Mouse (Mus musculus) hindbrain, embryonic 11.5 days (tissue): ENCODE measurements at regions not wholly inside any gene's neighbourhood (a gene's known extent, or its start where the extent isn't known, plus 50 kb on each side); places are given as distances from the start of the nearest gene placed in this dataset.

Source experiments
- ATAC-seq: fragments of 200-750 bp; cut with Nextera tagmentation; 2 replicates; pipeline ENCODE4 v1.8.0; 2017; ENCODE audit warnings: mild to moderate bottlenecking, moderate TSS enrichment, moderate library complexity; ENCODE audit not compliant: low FRiP score
- DNase-seq: peaks from one replicate; pipeline ENCODE4 v3.0.0-alpha.2; 2015; ENCODE audit warnings: low spot score
- H3K27ac ChIP-seq: fragments of 300-500 bp; sonication (generic); 2 replicates; pipeline ENCODE4 v1.5.1; 2014; ENCODE audit warnings: mild to moderate bottlenecking, low read depth, low read length
- H3K27me3 ChIP-seq: fragments of 300-500 bp; sonication (generic); 2 replicates; pipeline ENCODE4 v1.6.1; 2014; ENCODE audit warnings: mild to moderate bottlenecking, low read length, moderate library complexity, mixed read lengths; ENCODE audit not compliant: control insufficient read depth, insufficient read depth
- H3K36me3 ChIP-seq: fragments of 300-500 bp; sonication (generic); 2 replicates; pipeline ENCODE4 v1.6.1; 2014; ENCODE audit warnings: mild to moderate bottlenecking, low read length, moderate library complexity, mixed read lengths; ENCODE audit not compliant: control insufficient read depth, insufficient read depth
- H3K4me1 ChIP-seq: fragments of 300-500 bp; sonication (generic); replicated peaks from 2 replicates; pipeline ENCODE4 v1.6.1; 2014; ENCODE audit warnings: low read length, mixed read lengths; ENCODE audit not compliant: control insufficient read depth, insufficient read depth
- H3K4me2 ChIP-seq: fragments of 300-500 bp; sonication (generic); replicated peaks from 2 replicates; pipeline ENCODE4 v1.6.1; 2014; ENCODE audit warnings: mild to moderate bottlenecking, low read depth, low read length
- H3K4me3 ChIP-seq: fragments of 300-500 bp; sonication (generic); 2 replicates; pipeline ENCODE4 v1.5.1; 2014; ENCODE audit warnings: low read depth, low read length
- H3K9ac ChIP-seq: fragments of 300-500 bp; sonication (generic); 2 replicates; pipeline ENCODE4 v1.6.1; 2014; ENCODE audit warnings: low read depth, low read length
- H3K9me3 ChIP-seq: fragments of 300-500 bp; sonication (generic); 2 replicates; pipeline ENCODE4 v1.6.1; 2016; ENCODE audit warnings: low read length; ENCODE audit not compliant: control insufficient read depth
- WGBS: fragments of 180-500 bp; shearing (Covaris S2); extraction: QIAGEN DNeasy Blood & Tissue Kit; methylation state at CpG from one replicate; pipeline ENCODE4 v1.1.7; 2014; 5-methylcytosine and 5-hydroxymethylcytosine counted together

- H3K9me3 ChIP-seq = no peaks in the 10 kb centered on the region
- ATAC-seq (no peak), DNase-seq (no peak)
- H3K9ac ChIP-seq = no peak overlapping the region
- H3K27me3 ChIP-seq = no peaks in the 10 kb centered on the region
- WGBS = 73% methylated on average over 2 of the region's 2 CpGs
- H3K27ac ChIP-seq = no peak overlapping the region
- no peaks in the 10 kb centered on the region for H3K4me1 ChIP-seq
- H3K4me3 ChIP-seq = no peak overlapping the region
- H3K4me2 ChIP-seq = no peak overlapping the region
- no peaks in the 10 kb centered on the region for H3K36me3 ChIP-seq
These were observed 693.2 kb downstream of the Basp1 start for GRCm38 (mm10) chr15:24720346-24720745.

GRCm38 (mm10) chr15:24682167-24682566 is 731.4 kb downstream of the Basp1 start:
- H3K4me1 ChIP-seq = no peaks in the 10 kb centered on the region
- no peaks in the 10 kb centered on the region for H3K27me3 ChIP-seq
- no peak overlapping the region for H3K9ac ChIP-seq
- 77% methylated on average over 4 of the region's 4 CpGs for WGBS
- H3K36me3 ChIP-seq = no peaks in the 10 kb centered on the region
- H3K4me2 ChIP-seq = no peak overlapping the region
- DNase-seq = no peak
- H3K27ac ChIP-seq = no peak overlapping the region
- H3K9me3 ChIP-seq = no peaks in the 10 kb centered on the region
- no peak overlapping the region for H3K4me3 ChIP-seq
- ATAC-seq = no peak

- H3K4me1 ChIP-seq = no peaks in the 10 kb centered on the region
- WGBS = 90% methylated on average over 1 of the region's 1 CpGs
- H3K27me3 ChIP-seq = no peaks in the 10 kb centered on the region
These were observed 764.6 kb downstream of the Basp1 start for GRCm38 (mm10) chr15:24648938-24649337.

GRCm38 (mm10) chr15:24635620-24636019 is 777.9 kb downstream of the Basp1 start:
- no peak overlapping the region for H3K27ac ChIP-seq
- H3K9me3 ChIP-seq = no peaks in the 10 kb centered on the region
- H3K4me2 ChIP-seq = no peak overlapping the region
- WGBS = 74% methylated on average over 2 of the region's 2 CpGs
- DNase-seq = no peak
- H3K9ac ChIP-seq = no peak overlapping the region
- H3K27me3 ChIP-seq = no peaks in the 10 kb centered on the region
- ATAC-seq = no peak
- H3K4me3 ChIP-seq = no peak overlapping the region
- no peaks in the 10 kb centered on the region for H3K4me1 ChIP-seq
- H3K36me3 ChIP-seq = no peaks in the 10 kb centered on the region

More at GRCm38 (mm10) chr15:24648938-24649337, 764.6 kb downstream of the Basp1 start:
- H3K4me2 ChIP-seq = no peak overlapping the region
- H3K9ac ChIP-seq = no peak overlapping the region
- no peak overlapping the region for H3K4me3 ChIP-seq
- H3K27ac ChIP-seq = no peak overlapping the region
- H3K9me3 ChIP-seq = no peaks in the 10 kb centered on the region
- no peak for DNase-seq
- H3K36me3 ChIP-seq = no peaks in the 10 kb centered on the region
- ATAC-seq = no peak

GRCm38 (mm10) chr15:24596242-24596641 is 817.3 kb downstream of the Basp1 start:
- Histone ChIP-seq H3K4me3 (no peak overlapping the region), H3K36me3 (no peaks in the 10 kb centered on the region), H3K4me1 (no peaks in the 10 kb centered on the region), H3K9me3 (no peaks in the 10 kb centered on the region), H3K27me3 (no peaks in the 10 kb centered on the region), H3K27ac (no peak overlapping the region), H3K9ac (no peak overlapping the region), H3K4me2 (no peak overlapping the region)
- ATAC-seq (peak; percentile 72; the same call in 1 of the 2 replicates), DNase-seq (peak; percentile 71)
- 55% methylated on average over 4 of the region's 4 CpGs for WGBS

- no peak overlapping the region for H3K9ac ChIP-seq
- WGBS = 37% methylated on average over 4 of the region's 4 CpGs
- no peak overlapping the region for H3K4me2 ChIP-seq
- H3K4me1 ChIP-seq = no peaks in the 10 kb centered on the region
- H3K27ac ChIP-seq = no peak overlapping the region
- H3K4me3 ChIP-seq = no peak overlapping the region
- no peaks in the 10 kb centered on the region for H3K9me3 ChIP-seq
- ATAC-seq (no peak), DNase-seq (peak; percentile 76)
- H3K36me3 ChIP-seq = no peaks in the 10 kb centered on the region
- no peaks in the 10 kb centered on the region for H3K27me3 ChIP-seq
These were observed 824.6 kb downstream of the Basp1 start for GRCm38 (mm10) chr15:24588943-24589342.

- Histone ChIP-seq H3K4me3 (no peak overlapping the region), H3K27ac (no peak overlapping the region), H3K36me3 (no peaks in the 10 kb centered on the region), H3K9ac (no peak overlapping the region), H3K27me3 (no peaks in the 10 kb centered on the region), H3K4me1 (no peaks in the 10 kb centered on the region), H3K9me3 (no peaks in the 10 kb centered on the region), H3K4me2 (no peak overlapping the region)
- peak; percentile 96 for ATAC-seq
- 16% methylated on average over 3 of the region's 3 CpGs for WGBS
- peak; percentile 75 for DNase-seq
These were observed 846.6 kb downstream of the Basp1 start for GRCm38 (mm10) chr15:24566981-24567380.

GRCm38 (mm10) chr15:24556806-24557205 is 856.8 kb downstream of the Basp1 start:
- Histone ChIP-seq H3K9ac (no peak overlapping the region), H3K9me3 (no peaks in the 10 kb centered on the region), H3K4me2 (no peak overlapping the region), H3K27ac (no peak overlapping the region), H3K4me3 (no peak overlapping the region), H3K27me3 (no peaks in the 10 kb centered on the region), H3K36me3 (no peaks in the 10 kb centered on the region), H3K4me1 (no peaks in the 10 kb centered on the region)
- no peak for ATAC-seq
- 88% methylated on average over 4 of the region's 4 CpGs for WGBS
- DNase-seq = no peak

- Histone ChIP-seq H3K4me2 (no peak overlapping the region), H3K4me3 (no peak overlapping the region), H3K36me3 (no peaks in the 10 kb centered on the region), H3K4me1 (no peaks in the 10 kb centered on the region), H3K27ac (no peak overlapping the region), H3K27me3 (no peaks in the 10 kb centered on the region), H3K9ac (no peak overlapping the region), H3K9me3 (no peaks in the 10 kb centered on the region)
- DNase-seq (no peak), ATAC-seq (no peak)
- WGBS = 92% methylated on average over 3 of the region's 3 CpGs
These were observed 863.5 kb downstream of the Basp1 start for GRCm38 (mm10) chr15:24550108-24550507.
